Mouse (Mus musculus): Measurements from ENCODE around the gene Olfr575.

- TF ChIP-seq CTCF (IDR thresholded peaks at IDR 0.05; ENCODE audit: low read depth) = no peak
- TF ChIP-seq EP300 (IDR thresholded peaks at IDR 0.05; ENCODE audit: low read depth) = no peak
Observed at GRCm38 (mm10) chr7:102916405-102916804, 42.2 kb downstream of the Olfr575 start.
